Mouse (Mus musculus): ENCODE data around the gene Irf8. TPM values are rescaled to one million over a fixed set of nuclear protein-coding genes. Genes with fewer than 3 reads are reported as not detected.
"Not testable (repeated sequence)": the region's sequence is repeated elsewhere in the genome, so short reads cannot be mapped to it uniquely, and the experiment has no call there.

Gene Irf8
- polyA plus RNA-seq, 1 experiment from 2014 or later = 4.5 TPM

DNA sequence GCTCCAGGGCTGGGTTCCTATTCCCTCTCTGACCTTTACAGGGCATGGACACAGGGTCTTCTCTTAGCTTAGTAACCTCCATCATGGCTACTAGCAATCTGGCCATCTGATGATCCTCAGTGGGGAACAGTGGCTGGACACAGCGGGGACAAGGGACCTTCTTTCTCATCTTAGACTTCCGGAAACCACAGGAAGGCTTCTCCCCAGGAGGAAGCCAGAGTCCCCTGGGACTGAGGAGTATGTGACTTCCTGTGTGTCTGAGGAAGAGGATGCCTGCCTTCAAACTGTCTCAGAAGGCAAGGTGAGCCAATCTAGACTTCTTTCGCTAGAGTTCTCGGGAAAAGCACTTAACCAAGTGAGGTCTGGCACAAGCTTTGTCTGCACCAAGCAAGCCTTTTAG, 36.1 kb upstream of the Irf8 start:
- Histone ChIP-seq H3K9me3 (no peaks in the 10 kb centered on the region; the same call in 1 of the 2 replicates), H3K27ac (0 out of 2 replicates have a peak overlapping the region, but pooled peaks have one; percentile 56), H3K36me3 (no peaks in the 10 kb centered on the region), H3K4me1 (peaks cover 26% of the 10 kb centered on the region), H3K4me3 (no peak overlapping the region), H3K27me3 (ENCODE audit: insufficient read depth, poor library complexity, severe bottlenecking) (peaks cover 33% of the 10 kb centered on the region; the same call in 1 of the 2 replicates)
- no peak for DNase-seq (ENCODE audit: low spot score)
- WGBS = 83% methylated on average over 4 of the region's 4 CpGs

DNA sequence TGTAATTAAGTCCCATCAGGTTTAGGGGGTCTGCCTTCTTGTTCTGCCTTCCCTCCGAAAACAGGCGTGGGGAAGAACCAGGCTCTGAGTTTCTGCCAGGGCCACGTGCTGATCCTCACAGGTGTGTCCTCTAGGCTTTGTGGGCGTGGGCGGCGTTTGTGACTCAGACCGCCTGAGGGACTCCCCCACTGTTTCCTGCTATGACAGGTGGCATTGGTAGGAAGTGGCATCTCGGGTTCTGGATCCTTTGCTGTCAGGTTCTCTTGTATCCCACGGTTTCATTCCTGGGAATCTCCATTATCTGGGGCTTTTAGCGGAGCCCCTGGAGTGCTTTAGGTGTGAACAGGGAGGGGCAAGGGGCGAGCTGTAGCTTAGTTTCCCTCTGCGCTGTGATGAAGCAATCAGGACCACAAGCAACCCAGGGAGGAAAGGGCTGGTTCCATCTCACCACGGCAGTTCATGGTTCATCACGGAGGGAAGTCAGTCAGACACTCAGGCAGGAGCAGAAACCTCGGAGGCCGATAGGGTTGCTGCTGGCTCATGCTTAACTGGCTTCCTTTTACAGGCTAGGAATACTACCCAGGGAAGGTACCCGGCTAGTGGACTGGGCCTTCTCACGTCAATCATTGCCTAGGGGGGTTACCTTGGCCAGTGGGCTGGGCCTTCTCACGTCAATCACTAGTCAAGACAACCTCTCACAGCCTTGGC, 34.2 kb upstream of the Irf8 start:
- DNase-seq (ENCODE audit: low spot score) = no peak
- H3K4me3 ChIP-seq = no peak overlapping the region
- H3K36me3 ChIP-seq = no peaks in the 10 kb centered on the region
- H3K9me3 ChIP-seq = no peaks in the 10 kb centered on the region; the same call in 1 of the 2 replicates
- peaks cover 12% of the 10 kb centered on the region for H3K4me1 ChIP-seq
- no peak overlapping the region for H3K27ac ChIP-seq
- WGBS = 49% methylated on average over 19 of the region's 19 CpGs
- peaks cover 37% of the 10 kb centered on the region; the same call in 1 of the 2 replicates for H3K27me3 ChIP-seq (ENCODE audit: insufficient read depth, poor library complexity, severe bottlenecking)

DNA sequence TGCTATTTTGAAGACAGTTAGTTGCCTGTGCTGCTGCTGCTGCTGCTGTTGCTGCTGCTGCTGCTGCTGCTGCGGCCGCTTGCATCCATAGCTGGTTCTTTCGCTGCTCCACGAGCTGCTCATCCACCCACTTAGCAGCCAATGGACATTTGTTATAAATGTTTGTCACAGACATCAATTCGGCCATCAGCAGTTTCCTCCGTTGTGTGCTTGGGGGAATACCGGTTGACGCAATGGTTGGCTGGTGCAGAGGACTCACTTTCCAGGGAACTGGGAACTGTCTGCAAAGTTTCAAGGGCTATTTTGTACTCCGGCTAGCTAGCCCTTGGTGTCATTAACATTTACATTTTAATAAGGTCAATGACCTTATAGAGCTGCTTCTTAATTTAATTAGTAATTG, 32.0 kb upstream of the Irf8 start:
- Histone ChIP-seq H3K27me3 (ENCODE audit: insufficient read depth, poor library complexity, severe bottlenecking) (peaks cover 37% of the 10 kb centered on the region), H3K9me3 (no peaks in the 10 kb centered on the region), H3K4me3 (no peak overlapping the region), H3K36me3 (no peaks in the 10 kb centered on the region), H3K4me1 (peaks cover 7% of the 10 kb centered on the region), H3K27ac (no peak overlapping the region)
- 78% methylated on average over 9 of the region's 9 CpGs for WGBS
- no peak for DNase-seq (ENCODE audit: low spot score)

DNA sequence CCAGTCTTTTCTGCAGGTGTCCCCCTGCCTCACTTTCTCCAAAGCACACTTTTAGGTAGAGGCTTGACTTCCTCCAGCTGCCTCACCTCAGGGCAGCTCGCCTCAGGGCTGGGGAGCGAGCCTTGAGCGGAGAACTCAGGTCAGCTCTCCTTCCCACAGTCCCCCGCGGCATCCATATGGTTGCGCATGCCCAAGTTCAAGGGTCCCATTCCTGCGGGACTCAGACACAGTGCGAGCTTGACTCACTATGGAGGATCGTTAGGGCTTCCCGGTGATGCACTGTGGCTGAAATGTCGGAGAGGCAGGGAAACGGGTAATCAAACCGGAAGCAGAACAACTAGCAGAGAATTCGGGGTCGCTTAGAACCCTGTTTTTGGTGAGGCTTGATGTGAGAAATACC, 31.0 kb upstream of the Irf8 start:
- peaks cover 30% of the 10 kb centered on the region for H3K27me3 ChIP-seq (ENCODE audit: insufficient read depth, poor library complexity, severe bottlenecking)
- no peaks in the 10 kb centered on the region for H3K36me3 ChIP-seq
- no peak overlapping the region for H3K27ac ChIP-seq
- DNase-seq (ENCODE audit: low spot score) = no peak
- 77% methylated on average over 15 of the region's 15 CpGs for WGBS
- H3K4me1 ChIP-seq = peaks cover under 1% of the 10 kb centered on the region; the same call in 1 of the 2 replicates
- no peaks in the 10 kb centered on the region for H3K9me3 ChIP-seq
- no peak overlapping the region for H3K4me3 ChIP-seq

DNA sequence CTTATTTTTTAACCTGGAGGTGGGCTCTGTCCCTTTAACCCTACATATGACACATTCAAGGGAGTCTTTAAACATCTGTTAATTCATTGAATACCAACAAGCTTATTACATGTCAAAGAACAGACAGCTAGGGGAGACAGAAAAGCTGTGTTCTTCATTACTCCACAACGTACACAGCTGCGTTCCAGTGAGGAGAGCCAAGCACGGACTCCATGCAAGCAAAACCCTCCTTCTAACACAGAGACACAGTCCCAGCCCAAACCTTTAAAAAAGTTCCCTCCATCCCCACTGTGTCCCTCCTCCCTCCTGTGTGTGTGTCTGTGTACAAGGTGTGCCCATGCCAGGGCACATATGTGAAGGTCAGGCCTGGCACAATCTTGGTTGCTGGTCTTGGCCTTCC, 30.0 kb upstream of the Irf8 start:
- Histone ChIP-seq H3K36me3 (no peaks in the 10 kb centered on the region), H3K27me3 (ENCODE audit: insufficient read depth, poor library complexity, severe bottlenecking) (peaks cover 27% of the 10 kb centered on the region), H3K4me3 (no peak overlapping the region), H3K27ac (no peak overlapping the region), H3K4me1 (no peaks in the 10 kb centered on the region), H3K9me3 (no peaks in the 10 kb centered on the region)
- no peak for DNase-seq (ENCODE audit: low spot score)
- 86% methylated on average over 3 of the region's 3 CpGs for WGBS

DNA sequence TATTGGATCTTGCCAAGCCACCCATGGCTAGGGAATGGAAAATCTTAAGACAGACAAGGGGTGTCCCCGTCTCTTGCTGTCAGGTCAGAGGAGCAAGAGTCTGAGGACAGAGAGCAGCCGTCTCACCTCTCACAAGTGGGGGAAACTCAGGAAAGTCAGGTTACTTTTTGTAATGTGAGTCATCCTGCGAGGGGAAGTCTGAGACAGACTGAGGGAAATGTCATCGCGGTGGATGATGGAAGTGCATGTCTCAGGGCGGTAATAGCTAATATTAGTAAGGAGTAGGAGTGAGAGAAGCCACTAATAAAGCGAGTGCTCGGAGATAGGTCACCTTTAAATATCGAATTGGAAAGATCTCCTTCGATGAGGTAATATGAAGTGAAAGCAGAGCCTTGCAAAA, 27.0 kb upstream of the Irf8 start:
- Histone ChIP-seq H3K27me3 (ENCODE audit: insufficient read depth, poor library complexity, severe bottlenecking) (peaks cover 4% of the 10 kb centered on the region; the same call in 1 of the 2 replicates), H3K9me3 (no peaks in the 10 kb centered on the region), H3K36me3 (no peaks in the 10 kb centered on the region), H3K4me3 (no peak overlapping the region), H3K27ac (no peak overlapping the region), H3K4me1 (no peaks in the 10 kb centered on the region)
- WGBS = 74% methylated on average over 10 of the region's 10 CpGs
- DNase-seq (ENCODE audit: low spot score) = no peak

DNA sequence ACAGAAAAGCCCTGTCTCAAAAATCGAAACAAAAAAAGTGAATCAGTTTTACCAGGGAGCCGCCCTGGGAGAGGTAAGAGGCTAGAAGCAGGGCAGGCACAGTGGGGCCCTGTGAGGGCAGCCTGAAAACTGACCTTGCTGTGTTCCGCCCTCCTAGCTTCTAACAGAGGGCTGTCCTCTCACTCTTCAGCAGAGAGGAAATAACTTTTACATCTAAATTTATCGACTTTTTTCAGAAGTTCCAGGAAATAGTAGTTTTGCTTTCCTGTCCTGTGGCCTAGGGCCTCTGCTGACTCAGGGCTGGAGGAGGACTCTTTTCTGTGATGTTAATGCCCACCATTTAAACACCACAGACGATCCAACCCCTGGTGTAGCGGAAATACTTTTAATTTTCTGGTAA, 21.0 kb upstream of the Irf8 start:
- Histone ChIP-seq H3K4me1 (no peaks in the 10 kb centered on the region), H3K9me3 (no peaks in the 10 kb centered on the region), H3K36me3 (no peaks in the 10 kb centered on the region), H3K27ac (no peak overlapping the region), H3K4me3 (no peak overlapping the region), H3K27me3 (ENCODE audit: insufficient read depth, poor library complexity, severe bottlenecking) (peaks cover 13% of the 10 kb centered on the region; the same call in 1 of the 2 replicates)
- WGBS = 74% methylated on average over 6 of the region's 6 CpGs
- DNase-seq (ENCODE audit: low spot score) = no peak

DNA sequence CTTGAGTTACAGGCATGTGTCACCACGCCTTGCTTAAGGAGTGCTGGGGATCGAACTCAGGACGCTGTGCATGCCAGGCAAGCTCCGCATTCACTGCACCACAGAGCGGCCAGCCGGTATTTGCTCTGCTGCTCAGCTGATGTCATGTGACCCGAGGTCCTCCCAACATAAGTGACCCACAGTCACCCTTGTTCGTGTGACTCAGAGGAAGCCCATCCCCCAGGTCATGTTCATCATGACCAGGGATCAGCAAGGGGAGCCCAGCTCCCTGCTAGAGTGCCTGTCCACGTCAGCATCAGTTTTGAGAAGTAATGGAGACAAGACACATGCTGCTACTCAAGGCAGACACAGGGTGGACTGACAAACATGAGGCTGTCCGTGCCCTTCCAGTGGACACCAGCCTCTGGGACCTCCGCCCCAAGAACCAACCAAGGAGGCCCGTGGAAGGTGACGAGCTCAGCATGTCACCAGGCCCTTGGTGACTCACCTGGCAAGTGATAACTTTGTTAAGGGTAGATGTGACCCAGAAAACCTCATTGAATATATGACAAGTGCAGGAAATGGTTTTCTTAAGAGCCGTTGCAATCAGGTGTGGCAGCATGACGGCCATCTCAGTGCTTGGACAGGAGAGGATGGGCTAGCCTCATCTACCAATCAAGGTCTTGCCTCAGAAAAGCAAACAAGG, 20.0 kb upstream of the Irf8 start:
- Histone ChIP-seq H3K27me3 (ENCODE audit: insufficient read depth, poor library complexity, severe bottlenecking) (peaks cover 17% of the 10 kb centered on the region; the same call in 1 of the 2 replicates), H3K36me3 (no peaks in the 10 kb centered on the region), H3K9me3 (no peaks in the 10 kb centered on the region), H3K27ac (no peak overlapping the region), H3K4me1 (no peaks in the 10 kb centered on the region), H3K4me3 (no peak overlapping the region)
- DNase-seq (ENCODE audit: low spot score) = no peak
- 71% methylated on average over 15 of the region's 15 CpGs for WGBS

DNA sequence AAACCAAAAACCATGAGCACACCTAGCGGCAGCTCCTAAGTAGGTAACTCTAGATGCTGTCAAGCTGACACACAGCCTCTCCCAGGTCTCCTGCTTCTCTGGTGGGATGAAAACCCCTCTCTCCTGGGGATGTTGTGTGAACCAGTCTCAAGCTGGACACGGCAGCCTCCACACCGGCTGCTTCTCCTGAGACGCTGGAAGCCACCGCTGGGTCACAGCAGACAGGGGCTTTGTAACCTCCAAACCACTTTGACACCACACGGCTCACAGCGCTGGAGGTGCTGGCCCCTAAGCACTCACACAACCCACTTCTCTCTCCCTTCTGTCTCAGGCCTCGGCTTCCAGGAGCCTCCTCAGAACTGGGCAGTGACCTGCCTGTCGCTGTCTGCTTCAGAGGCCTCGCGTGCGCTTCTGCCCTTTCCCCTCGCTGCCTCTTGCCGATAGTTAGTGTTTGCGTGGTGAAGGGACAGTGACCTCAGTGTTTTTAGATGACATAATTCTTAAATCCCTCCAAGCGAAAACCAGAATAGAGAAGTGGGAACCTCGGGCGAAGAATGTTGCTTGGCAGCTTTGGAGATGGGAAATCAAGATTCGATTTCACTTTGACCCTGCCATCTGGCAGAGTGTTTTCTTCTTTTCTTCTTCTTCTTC, 16.4 kb upstream of the Irf8 start:
- Histone ChIP-seq H3K27me3 (ENCODE audit: insufficient read depth, poor library complexity, severe bottlenecking) (peaks cover 18% of the 10 kb centered on the region; the same call in 1 of the 2 replicates), H3K27ac (0 out of 2 replicates have a peak overlapping the region, but pooled peaks have one; percentile 12), H3K4me1 (no peaks in the 10 kb centered on the region), H3K9me3 (0 out of 2 replicates have a peak, but pooled peaks cover 2% of the 10 kb centered on the region), H3K4me3 (no peak overlapping the region), H3K36me3 (no peaks in the 10 kb centered on the region)
- 68% methylated on average over 19 of the region's 19 CpGs for WGBS
- no peak for DNase-seq (ENCODE audit: low spot score)

DNA sequence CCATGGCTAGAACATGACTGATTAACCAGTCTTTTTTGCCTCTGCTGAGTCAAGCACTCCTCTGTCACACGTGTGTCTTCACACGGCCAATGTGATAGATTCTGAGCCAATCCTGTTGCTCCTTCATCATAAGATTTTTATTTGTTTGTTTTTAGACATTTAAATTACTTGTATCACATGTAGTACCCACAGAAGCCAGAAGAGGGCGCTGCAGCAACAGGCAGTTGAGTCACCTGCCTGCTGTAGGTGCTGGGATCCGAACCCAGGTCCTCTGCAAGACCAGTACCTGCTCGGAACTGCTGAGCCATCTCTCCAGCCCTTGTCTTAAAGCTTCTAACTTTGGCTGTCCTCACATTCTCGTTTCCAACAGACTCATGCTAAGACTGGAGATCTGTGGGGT, 13.1 kb upstream of the Irf8 start:
- no peak for DNase-seq (ENCODE audit: low spot score)
- Histone ChIP-seq H3K4me3 (no peak overlapping the region), H3K9me3 (0 out of 2 replicates have a peak, but pooled peaks cover 2% of the 10 kb centered on the region), H3K27me3 (ENCODE audit: insufficient read depth, poor library complexity, severe bottlenecking) (peaks cover 22% of the 10 kb centered on the region; the same call in 1 of the 2 replicates), H3K36me3 (no peaks in the 10 kb centered on the region), H3K27ac (no peak overlapping the region), H3K4me1 (no peaks in the 10 kb centered on the region)
- 66% methylated on average over 6 of the region's 6 CpGs for WGBS

DNA sequence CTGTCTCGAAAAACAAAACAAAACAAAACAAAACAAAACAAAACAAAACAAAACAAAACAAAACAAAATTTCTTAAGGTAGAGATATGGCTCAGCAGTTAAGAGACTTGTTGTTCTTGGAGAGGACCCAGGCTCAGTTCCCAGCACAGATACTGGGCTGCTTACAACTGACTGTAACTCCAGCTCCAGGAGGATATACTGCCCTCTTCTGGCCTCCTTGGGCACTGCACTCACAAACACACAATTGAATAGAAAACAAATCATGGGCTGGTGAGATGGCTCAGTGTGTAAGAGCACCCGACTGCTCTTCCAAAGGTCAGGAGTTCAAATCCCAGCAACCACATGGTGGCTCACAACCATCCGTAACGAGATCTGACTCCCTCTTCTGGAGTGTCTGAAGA, 12.1 kb upstream of the Irf8 start:
- WGBS = 93% methylated on average over 4 of the region's 4 CpGs
- not testable (repeated sequence) for DNase-seq (ENCODE audit: low spot score); H3K4me1 ChIP-seq; H3K9me3 ChIP-seq; H3K36me3 ChIP-seq; H3K27ac ChIP-seq; H3K4me3 ChIP-seq
- peaks cover 20% of the 10 kb centered on the region; the same call in 1 of the 2 replicates for H3K27me3 ChIP-seq (ENCODE audit: insufficient read depth, poor library complexity, severe bottlenecking)

DNA sequence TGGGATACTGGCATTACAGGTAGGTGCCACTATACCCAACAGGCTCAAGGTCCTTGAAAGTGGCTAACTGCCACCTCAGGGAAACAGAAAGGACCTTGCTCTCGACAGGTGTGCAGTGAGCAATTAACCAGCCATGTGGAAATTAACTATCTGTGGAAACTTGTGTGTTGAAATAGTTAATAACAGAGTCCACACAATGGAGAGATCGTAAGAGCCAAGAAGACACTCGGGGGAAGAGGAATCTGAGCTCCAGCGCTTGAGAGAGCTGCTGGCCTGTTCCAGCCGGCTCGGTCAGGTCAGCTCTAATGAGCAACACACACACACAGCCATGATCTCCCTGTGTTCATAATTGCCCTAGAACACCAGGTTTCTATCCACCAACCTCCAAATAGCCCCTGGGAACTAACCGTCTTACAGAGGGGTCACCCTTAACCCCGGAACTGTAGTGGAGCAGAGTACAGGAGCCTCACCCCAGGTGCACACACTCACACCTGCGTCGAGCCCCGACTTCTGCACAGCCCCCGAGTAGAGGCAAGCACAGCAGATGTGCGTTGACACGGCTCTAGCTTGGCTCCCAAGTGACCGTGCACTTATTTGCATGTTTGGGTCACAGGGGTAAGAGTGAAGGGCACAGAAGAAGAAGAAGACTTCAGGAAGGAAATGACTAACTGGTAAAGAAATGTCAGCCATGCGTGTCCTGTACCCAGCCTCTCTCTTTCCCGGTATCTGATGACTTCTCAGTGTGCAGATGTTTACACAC, 11.2 kb upstream of the Irf8 start:
- no peaks in the 10 kb centered on the region for H3K4me1 ChIP-seq
- no peak overlapping the region for H3K27ac ChIP-seq
- H3K4me3 ChIP-seq = no peak overlapping the region
- 0 out of 2 replicates have a peak, but pooled peaks cover 2% of the 10 kb centered on the region for H3K9me3 ChIP-seq
- 75% methylated on average over 17 of the region's 17 CpGs for WGBS
- DNase-seq (ENCODE audit: low spot score) = no peak
- H3K36me3 ChIP-seq = no peaks in the 10 kb centered on the region
- H3K27me3 ChIP-seq (ENCODE audit: insufficient read depth, poor library complexity, severe bottlenecking) = peaks cover 20% of the 10 kb centered on the region; the same call in 1 of the 2 replicates
